Mouse (Mus musculus) kidney, postnatal 0 days (tissue): ENCODE measurements around the gene Ampd1. TPM values are rescaled to one million over a fixed set of nuclear protein-coding genes. Genes with fewer than 3 reads are reported as not detected.

ENCODE experiments used
- ATAC-seq: fragments of 200-750 bp; cut with Nextera tagmentation; replicated peaks from 2 replicates; pipeline ENCODE4 v1.8.0; 2017; ENCODE audit warnings: low read depth, moderate number of reproducible peaks, moderate TSS enrichment, moderate library complexity; ENCODE audit not compliant: low FRiP score
- DNase-seq: peaks from one replicate; pipeline ENCODE4 v3.0.0-alpha.2; 2016; ENCODE audit warnings: low spot score
- H3K27ac ChIP-seq: fragments of 300-500 bp; sonication (generic); 2 replicates; pipeline ENCODE4 v1.5.1; 2014; ENCODE audit warnings: mild to moderate bottlenecking
- H3K27me3 ChIP-seq: fragments of 300-500 bp; sonication (generic); 2 replicates; pipeline ENCODE4 v1.6.1; 2014; ENCODE audit warnings: low read length, mixed read lengths; ENCODE audit not compliant: insufficient read depth
- H3K36me3 ChIP-seq: fragments of 300-500 bp; sonication (generic); 2 replicates; pipeline ENCODE4 v1.6.1; 2014; ENCODE audit warnings: low read length, mixed read lengths; ENCODE audit not compliant: insufficient read depth
- H3K4me1 ChIP-seq: fragments of 300-500 bp; sonication (generic); replicated peaks from 2 replicates; pipeline ENCODE4 v1.6.1; 2014; ENCODE audit warnings: antibody characterized with exemption, low read length, mixed read lengths; ENCODE audit not compliant: insufficient read depth
- H3K4me2 ChIP-seq: fragments of 300-500 bp; sonication (generic); 2 replicates; pipeline ENCODE4 v1.6.1; 2014; ENCODE audit warnings: mild to moderate bottlenecking, low read length, moderate library complexity, mixed read lengths
- H3K4me3 ChIP-seq: fragments of 300-500 bp; sonication (generic); replicated peaks from 2 replicates; pipeline ENCODE4 v1.5.1; 2014; ENCODE audit warnings: low read depth, low read length
- H3K9ac ChIP-seq: fragments of 300-500 bp; sonication (generic); 2 replicates; pipeline ENCODE4 v1.6.1; 2014; ENCODE audit warnings: low read depth, low read length
- H3K9me3 ChIP-seq: fragments of 300-500 bp; sonication (generic); replicated peaks from 2 replicates; pipeline ENCODE4 v1.6.1; 2016; ENCODE audit warnings: low read length, inconsistent platforms, mixed read lengths
- CTCF ChIP-seq: IDR thresholded peaks from 2 replicates; pipeline ENCODE4 v1.5.1; 2016; ENCODE audit warnings: antibody characterized with exemption, low read depth, mild to moderate bottlenecking, moderate library complexity
- WGBS: fragments of 180-500 bp; shearing (Covaris S2); extraction: QIAGEN DNeasy Blood & Tissue Kit; methylation state at CpG from one replicate; pipeline ENCODE4 v1.1.7; 2014; 5-methylcytosine and 5-hydroxymethylcytosine counted together
- polyA plus RNA-seq: library from polyadenylated mRNA; unstranded; fragments of >200 nt; fragmentation: Nextera tagmentation; extraction: Ambion mirVana; gene quantifications from 2 replicates; pipeline ENCODE4 v1.2.1, GENCODE M21; 2015

Ampd1 gene
- polyA plus RNA-seq, 1 experiment from 2014 or later, result not detected

- TF ChIP-seq CTCF, result no peak
- no peak overlapping the region for H3K9ac ChIP-seq
- no peak overlapping the region for H3K27ac ChIP-seq
- H3K4me3 ChIP-seq, result no peak overlapping the region
- H3K9me3 ChIP-seq, result no peaks in the 10 kb centered on the region
- no peaks in the 10 kb centered on the region for H3K27me3 ChIP-seq
- H3K4me1 ChIP-seq, result 0 out of 2 replicates have a peak, but pooled peaks cover 4% of the 10 kb centered on the region
- H3K36me3 ChIP-seq, result no peaks in the 10 kb centered on the region
- DNase-seq, result no peak
- no peak for ATAC-seq
- WGBS, result 82% methylated on average over 3 of the region's 3 CpGs
- H3K4me2 ChIP-seq, result no peak overlapping the region
Observed at GRCm38 (mm10) chr3:103123636-103124035, 49.8 kb downstream of the Ampd1 start.

- Histone ChIP-seq H3K9me3 (no peaks in the 10 kb centered on the region), H3K4me2 (no peak overlapping the region), H3K4me3 (no peak overlapping the region), H3K4me1 (peaks cover 7% of the 10 kb centered on the region; the same call in 1 of the 2 replicates), H3K27ac (no peak overlapping the region), H3K27me3 (no peaks in the 10 kb centered on the region), H3K9ac (no peak overlapping the region), H3K36me3 (no peaks in the 10 kb centered on the region)
- TF ChIP-seq CTCF, result 0 out of 2 replicates have a peak, but pooled peaks have one; percentile 8
- ATAC-seq, result no peak
- no peak for DNase-seq
- whole genome bisulfite sequencing, result 88% methylated on average over 3 of the region's 3 CpGs
Observed at GRCm38 (mm10) chr3:103126138-103126537, 52.3 kb downstream of the Ampd1 start.

GRCm38 (mm10) chr3:103127177-103127576 is 53.4 kb downstream of the Ampd1 start:
- Histone ChIP-seq H3K9ac (no peak overlapping the region), H3K4me3 (no peak overlapping the region), H3K4me2 (no peak overlapping the region), H3K4me1 (peaks cover 7% of the 10 kb centered on the region; the same call in 1 of the 2 replicates), H3K9me3 (no peaks in the 10 kb centered on the region), H3K27ac (no peak overlapping the region), H3K36me3 (no peaks in the 10 kb centered on the region), H3K27me3 (no peaks in the 10 kb centered on the region)
- WGBS, result 45% methylated on average over 2 of the region's 2 CpGs
- no peak for DNase-seq
- no peak for ATAC-seq
- no peak for TF ChIP-seq CTCF

- no peak for TF ChIP-seq CTCF
Observed at GRCm38 (mm10) chr3:103127721-103128120, 53.9 kb downstream of the Ampd1 start.

GRCm38 (mm10) chr3:103128251-103128650 is 54.4 kb downstream of the Ampd1 start:
- 31% methylated on average over 4 of the region's 4 CpGs for WGBS
- H3K27me3 ChIP-seq, result no peaks in the 10 kb centered on the region
- no peak overlapping the region for H3K27ac ChIP-seq
- peaks cover 7% of the 10 kb centered on the region; the same call in 1 of the 2 replicates for H3K4me1 ChIP-seq
- no peak for DNase-seq
- H3K36me3 ChIP-seq, result no peaks in the 10 kb centered on the region
- no peaks in the 10 kb centered on the region for H3K9me3 ChIP-seq
- ATAC-seq, result no peak
- H3K4me2 ChIP-seq, result no peak overlapping the region
- no peak for TF ChIP-seq CTCF
- no peak overlapping the region for H3K9ac ChIP-seq
- no peak overlapping the region for H3K4me3 ChIP-seq

More at GRCm38 (mm10) chr3:103127721-103128120, 53.9 kb downstream of the Ampd1 start:
- no peak for DNase-seq
- Histone ChIP-seq H3K4me2 (no peak overlapping the region), H3K27me3 (no peaks in the 10 kb centered on the region), H3K36me3 (no peaks in the 10 kb centered on the region), H3K9me3 (no peaks in the 10 kb centered on the region), H3K27ac (no peak overlapping the region), H3K9ac (no peak overlapping the region), H3K4me1 (peaks cover 7% of the 10 kb centered on the region; the same call in 1 of the 2 replicates), H3K4me3 (no peak overlapping the region)
- 73% methylated on average over 5 of the region's 5 CpGs for WGBS
- ATAC-seq, result no peak

GRCm38 (mm10) chr3:103129367-103130159 is 55.7 kb downstream of the Ampd1 start:
- no peak overlapping the region for H3K4me2 ChIP-seq
- H3K36me3 ChIP-seq, result no peaks in the 10 kb centered on the region
- no peaks in the 10 kb centered on the region for H3K27me3 ChIP-seq
- H3K9me3 ChIP-seq, result no peaks in the 10 kb centered on the region
- H3K4me1 ChIP-seq, result peaks cover 7% of the 10 kb centered on the region; the same call in 1 of the 2 replicates
- no peak for TF ChIP-seq CTCF
- 68% methylated on average over 8 of the region's 8 CpGs for WGBS
- H3K9ac ChIP-seq, result no peak overlapping the region
- DNase-seq, result peak; percentile 50
- no peak for ATAC-seq
- H3K4me3 ChIP-seq, result no peak overlapping the region
- no peak overlapping the region for H3K27ac ChIP-seq
